Mouse (Mus musculus) lung, adult 2 months (tissue): ENCODE data around the gene Fam13c. TPM values are rescaled to one million over a fixed set of nuclear protein-coding genes. Genes with fewer than 3 reads are reported as not detected.

Experiments used
- DNase-seq: peaks from one replicate; pipeline ENCODE4 v3.0.0; 2022
- H3K4me1 ChIP-seq: fragments of 200-500 bp; 2 replicates; pipeline ENCODE4 v1.6.1; 2011; ENCODE audit warnings: low read length; ENCODE audit not compliant: control insufficient read depth, insufficient read depth
- H3K4me3 ChIP-seq: fragments of 200-500 bp; replicated peaks from 2 replicates; pipeline ENCODE3; 2011; ENCODE audit warnings: low read depth, mild to moderate bottlenecking, control low read depth, low read length; ENCODE audit errors: extremely low read depth
- CTCF ChIP-seq: fragments of 200-500 bp; IDR thresholded peaks from 2 replicates; pipeline ENCODE4 v1.5.1; 2011; ENCODE audit warnings: mild to moderate bottlenecking, low read length, control low read depth; ENCODE audit not compliant: insufficient read depth
- POLR2A ChIP-seq: fragments of 200-500 bp; IDR thresholded peaks from 2 replicates; pipeline ENCODE4 v1.6.1; 2011; ENCODE audit warnings: low read depth, mild to moderate bottlenecking, control low read depth, low read length, borderline replicate concordance; ENCODE audit errors: extremely low read depth
- WGBS: fragments of 180-500 bp; shearing (Covaris S2); methylation state at CpG from one replicate; pipeline ENCODE4 v1.1.7; 2018; 5-methylcytosine and 5-hydroxymethylcytosine counted together
- polyA plus RNA-seq: library from polyadenylated mRNA; depleted of rRNA; stranded (reverse); fragments of >200 nt; gene quantifications from 2 replicates; pipeline ENCODE4 v1.2.3, GENCODE M21; 2012

Gene Fam13c
- polyA plus RNA-seq, 1 experiment, result 8.0 TPM

- TF ChIP-seq CTCF, result no peak
- no peak for TF ChIP-seq POLR2A
- Histone ChIP-seq H3K4me1 (peaks cover 2% of the 10 kb centered on the region; the same call in 1 of the 2 replicates), H3K4me3 (no peak overlapping the region)
- WGBS, result 91% methylated on average over 12 of the region's 12 CpGs
- no peak for DNase-seq
These were observed 95.1 kb downstream of the Fam13c start for GRCm38 (mm10) chr10:70535401-70535800.

DNA sequence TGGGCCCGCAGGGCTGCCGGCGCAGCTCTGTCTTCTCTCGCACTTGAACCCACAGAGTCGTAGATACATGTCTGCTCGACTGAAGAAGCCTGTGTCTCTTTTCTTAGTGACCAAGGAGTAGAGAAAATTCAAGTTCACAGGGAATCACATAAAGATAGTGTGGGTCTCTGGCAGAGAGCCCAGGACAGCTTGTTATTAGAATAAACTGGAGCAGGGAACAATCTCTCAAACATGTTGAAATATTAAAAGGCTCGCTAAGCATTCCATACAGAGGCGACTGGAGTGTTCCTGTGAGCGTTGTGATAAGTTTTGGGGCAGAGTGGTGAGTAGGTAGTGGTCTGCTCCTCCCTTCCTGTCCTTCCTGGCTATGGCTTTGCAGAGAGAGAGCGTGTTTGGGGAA lies 97.4 kb downstream of the Fam13c start:
- WGBS, result 75% methylated on average over 10 of the region's 10 CpGs
- Histone ChIP-seq H3K4me3 (no peak overlapping the region), H3K4me1 (peaks cover 2% of the 10 kb centered on the region; the same call in 1 of the 2 replicates)
- no peak for DNase-seq
- TF ChIP-seq CTCF (no peak), POLR2A (no peak)

DNA sequence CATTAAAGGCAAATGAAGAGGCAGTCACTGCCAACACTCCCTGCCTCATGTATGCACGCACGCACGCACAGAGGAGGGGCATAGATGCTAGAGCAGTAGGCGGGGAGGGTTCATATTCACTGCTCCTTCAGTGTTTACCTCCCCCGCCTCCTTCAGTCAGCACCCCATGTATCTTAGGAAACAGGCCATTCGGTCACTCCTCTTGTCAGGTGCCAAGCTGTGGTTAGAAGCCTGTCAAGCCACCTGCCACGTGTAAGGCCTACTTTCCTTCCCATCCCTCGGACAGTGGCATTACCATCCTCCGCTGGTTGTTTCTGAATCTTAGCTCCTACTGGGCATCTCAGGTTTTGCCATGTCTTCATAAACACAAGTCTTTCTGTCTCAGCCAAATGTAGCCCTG lies 99.0 kb downstream of the Fam13c start:
- no peaks in the 10 kb centered on the region for H3K4me1 ChIP-seq
- no peak for DNase-seq
- H3K4me3 ChIP-seq, result no peak overlapping the region
- whole genome bisulfite sequencing, result 91% methylated on average over 9 of the region's 9 CpGs
- no peak for TF ChIP-seq CTCF
- TF ChIP-seq POLR2A, result no peak

DNA sequence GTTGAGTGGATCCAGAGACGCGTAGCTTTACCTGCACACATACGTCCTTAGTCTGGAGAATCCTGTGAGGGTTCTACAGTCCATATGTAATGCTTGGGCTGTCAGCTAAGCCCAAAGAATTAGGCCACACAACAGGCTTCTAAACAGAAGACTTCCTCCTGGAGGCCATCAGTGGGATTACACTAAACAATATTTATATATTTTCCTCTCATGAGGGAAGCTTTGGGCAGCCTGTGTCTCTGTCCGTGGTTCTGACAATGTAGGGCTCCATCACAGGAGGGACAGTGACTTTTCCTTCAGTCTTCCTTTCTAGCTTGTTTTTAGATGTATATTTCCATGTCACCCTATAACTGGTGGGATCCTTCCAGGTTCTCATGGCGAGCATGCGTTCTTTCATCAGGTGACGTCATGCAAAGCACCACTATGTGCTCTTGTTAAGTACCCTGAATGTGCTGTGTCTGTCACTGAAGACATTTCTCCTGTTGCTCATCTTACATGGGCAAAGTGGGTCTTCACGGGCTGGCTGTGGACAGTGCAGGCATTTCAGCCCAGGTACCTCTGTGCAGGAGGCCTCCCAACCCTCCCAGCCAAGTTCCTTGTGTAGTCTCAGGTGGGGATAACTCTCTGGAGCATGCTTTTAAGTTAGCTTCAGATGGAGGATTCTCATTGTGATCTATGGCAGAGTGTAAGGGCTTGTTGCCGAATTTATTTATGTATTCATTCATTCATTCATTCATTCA lies 100.3 kb downstream of the Fam13c start:
- no peaks in the 10 kb centered on the region for H3K4me1 ChIP-seq
- WGBS, result 85% methylated on average over 9 of the region's 9 CpGs
- H3K4me3 ChIP-seq, result no peak overlapping the region
- TF ChIP-seq CTCF, result no peak
- TF ChIP-seq POLR2A, result no peak
- DNase-seq, result no peak

DNA sequence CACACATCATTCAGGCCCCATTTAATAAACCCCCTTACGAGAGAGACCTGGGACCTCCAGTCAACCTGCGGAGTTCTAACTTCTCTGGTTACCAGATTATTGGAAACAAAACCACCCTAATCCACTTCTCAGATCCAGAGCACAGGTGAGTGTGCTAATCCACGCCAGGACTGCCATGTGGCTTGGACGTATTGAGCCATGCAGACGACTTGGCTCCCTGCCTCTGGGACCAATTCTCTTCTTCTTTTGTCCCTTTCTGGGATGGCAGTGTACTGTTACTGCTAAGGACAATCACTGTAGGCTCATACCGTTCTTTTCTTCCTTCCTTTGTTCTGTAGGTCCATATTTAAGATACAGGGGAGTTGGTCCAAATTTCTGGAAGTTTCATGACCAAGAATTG lies 102.6 kb downstream of the Fam13c start:
- TF ChIP-seq CTCF (no peak), POLR2A (no peak)
- 82% methylated on average over 6 of the region's 6 CpGs for WGBS
- H3K4me1 ChIP-seq, result no peaks in the 10 kb centered on the region; the same call in 1 of the 2 replicates
- no peak overlapping the region for H3K4me3 ChIP-seq
- no peak for DNase-seq

GRCm38 (mm10) chr10:70552531-70552930 lies 112.2 kb downstream of the Fam13c start:
- TF ChIP-seq POLR2A, result no peak
- 80% methylated on average over 3 of the region's 3 CpGs for WGBS
- Histone ChIP-seq H3K4me3 (no peak overlapping the region), H3K4me1 (no peaks in the 10 kb centered on the region)
- DNase-seq, result no peak

DNA sequence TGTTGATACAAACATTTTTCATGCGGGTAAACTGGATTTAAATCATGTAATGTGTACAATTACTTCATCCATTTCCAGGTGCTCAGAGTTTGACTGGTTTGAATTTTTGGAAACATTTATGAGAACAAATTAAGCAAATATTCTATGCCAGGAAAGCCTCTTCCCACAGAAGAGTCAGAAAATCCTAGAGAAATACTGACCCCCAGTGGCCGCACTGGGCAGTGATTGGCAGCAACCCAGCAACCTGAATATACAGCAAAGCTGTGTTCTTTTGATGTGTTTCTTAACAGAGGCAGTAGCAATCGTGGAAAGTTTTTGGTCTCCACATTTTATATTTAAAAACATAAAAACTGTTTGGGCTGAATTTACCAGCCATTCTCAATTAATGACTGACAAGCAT lies 123.4 kb downstream of the Fam13c start:
- peak; percentile 58 for DNase-seq
- no peak overlapping the region for H3K4me3 ChIP-seq
- TF ChIP-seq POLR2A (no peak), CTCF (peak; percentile 82)
- H3K4me1 ChIP-seq, result no peaks in the 10 kb centered on the region
- WGBS, result 20% methylated on average over 3 of the region's 3 CpGs

DNA sequence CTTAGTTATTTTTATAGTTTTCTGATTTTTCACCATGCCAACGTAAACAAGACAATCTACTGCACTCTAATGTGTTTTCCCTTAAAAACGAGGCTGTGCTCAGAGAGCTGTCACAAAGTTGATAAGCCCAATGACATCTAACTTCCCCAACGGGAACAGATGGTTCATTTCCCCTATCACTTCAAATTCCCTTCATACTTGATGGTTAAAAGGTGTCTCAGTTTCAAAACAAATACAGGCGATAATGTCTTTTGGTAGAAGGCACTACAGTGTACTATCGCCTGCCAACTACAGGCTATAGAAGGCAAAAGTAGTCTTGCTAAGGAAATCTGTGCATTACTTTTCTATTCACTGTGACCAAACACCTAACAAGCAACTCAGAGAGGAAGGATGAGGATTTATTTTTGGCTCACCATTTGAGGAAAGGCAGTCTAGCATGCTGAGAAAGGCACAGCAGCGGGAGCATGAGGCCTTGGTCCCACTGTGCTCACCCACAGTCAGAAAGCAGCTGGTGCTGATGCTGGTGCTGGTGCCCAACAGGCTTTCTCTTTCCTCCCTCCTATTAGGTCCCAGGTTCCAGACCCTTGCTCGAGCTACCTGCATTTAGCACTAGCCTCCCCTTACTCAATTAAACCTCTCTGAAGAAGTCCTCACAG lies 141.4 kb downstream of the Fam13c start:
- no peak for DNase-seq
- no peak overlapping the region for H3K4me3 ChIP-seq
- TF ChIP-seq CTCF (no peak), POLR2A (no peak)
- 34% methylated on average over 7 of the region's 7 CpGs for WGBS
- H3K4me1 ChIP-seq, result no peaks in the 10 kb centered on the region

GRCm38 (mm10) chr10:70584171-70584570 lies 143.9 kb downstream of the Fam13c start:
- no peaks in the 10 kb centered on the region for H3K4me1 ChIP-seq
- no peak for DNase-seq
- TF ChIP-seq POLR2A (no peak), CTCF (no peak)
- 81% methylated on average over 1 of the region's 1 CpGs for WGBS
- no peak overlapping the region for H3K4me3 ChIP-seq

GRCm38 (mm10) chr10:70586876-70587405 lies 146.7 kb downstream of the Fam13c start:
- WGBS, result 84% methylated on average over 3 of the region's 3 CpGs
- DNase-seq, result no peak
- no peak overlapping the region for H3K4me3 ChIP-seq

More at GRCm38 (mm10) chr10:70586876-70587405, 146.7 kb downstream of the Fam13c start:
- TF ChIP-seq CTCF (no peak), POLR2A (no peak)
- H3K4me1 ChIP-seq, result no peaks in the 10 kb centered on the region
